Mouse (Mus musculus) testis, adult 2 months (tissue): Measurements from ENCODE around the gene Cyp26b1. TPM values are rescaled to one million over a fixed set of nuclear protein-coding genes. Genes with fewer than 3 reads are reported as not detected.
"Not testable (repeated sequence)": the region's sequence is repeated elsewhere in the genome, so short reads cannot be mapped to it uniquely, and the experiment has no call there.

Experiments used
- H3K27ac ChIP-seq: fragments of 200-500 bp; 2 replicates; pipeline ENCODE4 v1.5.1; 2012; ENCODE audit warnings: low read depth, low read length; ENCODE audit not compliant: control insufficient read depth, insufficient read depth
- H3K27me3 ChIP-seq: fragments of 200-500 bp; 2 replicates; pipeline ENCODE4 v1.6.1; 2012; ENCODE audit warnings: mild to moderate bottlenecking, low read length, moderate library complexity; ENCODE audit not compliant: control insufficient read depth, insufficient read depth
- H3K36me3 ChIP-seq: fragments of 200-500 bp; 2 replicates; pipeline ENCODE4 v1.6.1; 2012; ENCODE audit warnings: mild to moderate bottlenecking, low read length; ENCODE audit not compliant: control insufficient read depth, insufficient read depth
- H3K4me1 ChIP-seq: fragments of 200-500 bp; 2 replicates; pipeline ENCODE4 v1.6.1; 2012; ENCODE audit warnings: low read length; ENCODE audit not compliant: control insufficient read depth, insufficient read depth
- H3K4me3 ChIP-seq: fragments of 200-500 bp; 2 replicates; pipeline ENCODE4 v1.5.1; 2012; ENCODE audit warnings: low read depth, mild to moderate bottlenecking, low read length, moderate library complexity, mixed read lengths; ENCODE audit not compliant: control insufficient read depth
- CTCF ChIP-seq: fragments of 200-500 bp; IDR thresholded peaks from 2 replicates; pipeline ENCODE4 v1.5.1; 2012; ENCODE audit warnings: low read depth, mild to moderate bottlenecking, inconsistent platforms, low read length, moderate library complexity; ENCODE audit not compliant: control insufficient read depth, insufficient read depth, insufficient replicate concordance
- POLR2A ChIP-seq: fragments of 200-500 bp; IDR thresholded peaks from 2 replicates; pipeline ENCODE4 v1.6.1; 2012; ENCODE audit warnings: low read depth, mild to moderate bottlenecking, inconsistent platforms, low read length, moderate library complexity; ENCODE audit not compliant: control insufficient read depth
- polyA plus RNA-seq: library from polyadenylated mRNA; depleted of rRNA; stranded (reverse); fragments of >200 nt; gene quantifications from 2 replicates; pipeline ENCODE4 v1.2.3, GENCODE M21; 2012

Gene Cyp26b1
- polyA plus RNA-seq, 1 experiment = 14.0 TPM

DNA sequence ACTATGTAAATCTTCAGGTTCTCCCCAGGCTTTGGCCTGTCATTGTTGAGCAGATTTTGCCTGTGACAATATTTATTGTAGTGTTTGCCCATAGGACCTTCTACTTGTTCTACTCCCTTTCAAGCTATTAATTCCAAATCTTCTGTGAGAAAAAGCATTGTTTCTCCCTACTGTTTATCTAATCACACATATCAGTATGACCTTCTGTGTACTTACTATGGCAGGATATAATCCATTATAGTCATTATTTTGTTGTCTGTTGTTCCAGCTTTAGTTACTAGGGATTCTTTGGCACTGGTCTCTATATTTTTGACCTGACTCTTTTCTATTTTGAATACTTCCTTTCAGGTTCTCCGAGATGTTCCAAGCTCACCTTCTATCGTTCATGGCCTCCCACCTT is 32.7 kb upstream of the Cyp26b1 start:
- no peak for TF ChIP-seq CTCF
- no peak for TF ChIP-seq POLR2A
- Histone ChIP-seq H3K27me3 (no peaks in the 10 kb centered on the region), H3K4me3 (no peak overlapping the region), H3K36me3 (no peaks in the 10 kb centered on the region), H3K27ac (no peak overlapping the region), H3K4me1 (no peaks in the 10 kb centered on the region)

DNA sequence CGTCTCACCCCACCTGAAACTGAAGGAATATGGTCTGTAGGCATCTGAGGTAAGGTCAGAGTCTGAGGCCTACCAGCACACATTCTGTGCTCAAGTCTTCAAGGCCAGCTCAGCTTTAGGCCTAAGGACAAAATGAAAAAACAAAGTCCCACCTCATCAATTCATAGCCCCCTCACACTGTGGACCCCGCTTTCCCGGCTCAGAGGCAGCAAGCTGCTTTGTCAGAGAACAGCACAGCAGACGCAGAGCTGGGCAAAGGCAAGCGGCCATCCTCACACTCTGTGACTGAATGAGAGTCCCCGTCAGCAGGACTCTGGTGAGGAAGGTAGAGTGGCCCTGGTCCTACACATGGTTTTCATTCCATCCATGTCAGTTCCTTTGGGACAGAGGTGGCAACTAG is 25.5 kb upstream of the Cyp26b1 start:
- Histone ChIP-seq H3K27ac (no peak overlapping the region), H3K4me1 (no peaks in the 10 kb centered on the region), H3K4me3 (no peak overlapping the region), H3K36me3 (no peaks in the 10 kb centered on the region), H3K27me3 (no peaks in the 10 kb centered on the region)
- no peak for TF ChIP-seq POLR2A
- TF ChIP-seq CTCF = no peak

DNA sequence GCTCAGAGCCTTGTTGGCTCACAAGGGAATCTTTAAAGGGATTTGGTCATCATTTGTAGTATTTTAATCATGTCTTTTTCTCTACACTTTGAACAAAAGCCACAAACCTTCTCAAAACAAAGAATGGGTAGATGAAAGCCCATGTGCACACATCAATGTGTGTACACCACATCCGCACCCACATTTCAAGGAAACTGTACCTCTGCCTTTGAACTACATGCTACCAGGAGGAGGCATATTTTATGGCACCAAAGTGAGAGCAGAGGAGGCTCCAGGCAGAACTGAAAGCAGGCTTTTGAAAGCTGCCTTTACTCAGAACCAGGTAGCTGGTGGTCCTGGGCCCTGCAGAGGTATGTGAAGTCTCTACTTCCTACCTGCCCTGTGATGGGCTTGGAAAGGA is 23.3 kb upstream of the Cyp26b1 start:
- Histone ChIP-seq H3K27ac (no peak overlapping the region), H3K36me3 (no peaks in the 10 kb centered on the region), H3K4me3 (no peak overlapping the region), H3K4me1 (no peaks in the 10 kb centered on the region), H3K27me3 (no peaks in the 10 kb centered on the region)
- TF ChIP-seq POLR2A (no peak), CTCF (no peak)

DNA sequence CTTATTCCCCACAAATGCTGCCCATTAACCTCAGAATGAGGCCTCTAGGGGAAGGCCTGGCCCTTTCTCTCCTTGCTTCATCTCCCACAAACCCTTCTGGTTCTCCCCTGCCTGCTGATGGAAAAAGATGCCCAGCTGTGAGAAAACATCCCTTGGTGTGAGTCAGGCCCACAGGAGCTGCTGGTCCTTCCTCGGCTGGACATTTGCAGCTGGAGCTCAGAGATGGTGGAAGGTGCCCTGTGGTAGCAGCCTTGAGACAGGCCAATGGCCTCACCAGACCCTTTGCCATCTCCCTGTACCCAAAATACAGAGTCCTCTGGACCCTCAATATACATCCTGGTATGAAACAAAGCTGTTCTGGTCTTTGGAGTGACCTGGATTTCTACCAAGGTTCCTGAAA is 22.9 kb upstream of the Cyp26b1 start:
- Histone ChIP-seq H3K4me1 (no peaks in the 10 kb centered on the region), H3K36me3 (no peaks in the 10 kb centered on the region), H3K4me3 (no peak overlapping the region), H3K27me3 (no peaks in the 10 kb centered on the region), H3K27ac (no peak overlapping the region)
- TF ChIP-seq CTCF (no peak), POLR2A (no peak)

DNA sequence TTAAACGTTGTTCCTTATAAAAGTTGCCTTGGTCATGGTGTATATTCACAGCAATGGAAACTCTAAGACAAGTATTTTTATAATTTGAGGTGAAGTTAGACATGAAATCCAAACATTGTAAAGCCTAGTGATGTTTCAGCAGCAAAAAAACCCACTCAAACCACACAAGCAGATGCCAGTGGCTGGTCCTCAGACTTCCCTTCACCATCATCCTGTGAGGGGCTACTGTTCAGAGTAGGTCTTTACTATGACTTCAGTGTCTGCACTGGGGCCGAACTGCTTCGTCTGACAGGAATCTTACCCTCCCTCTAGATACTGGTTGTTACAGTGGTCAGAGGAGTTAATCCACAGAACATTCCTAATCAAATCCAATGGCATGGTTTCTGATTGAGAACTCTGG is 19.9 kb upstream of the Cyp26b1 start:
- TF ChIP-seq POLR2A = no peak
- no peak for TF ChIP-seq CTCF
- Histone ChIP-seq H3K27ac (no peak overlapping the region), H3K4me3 (no peak overlapping the region), H3K27me3 (no peaks in the 10 kb centered on the region), H3K36me3 (no peaks in the 10 kb centered on the region), H3K4me1 (no peaks in the 10 kb centered on the region)

DNA sequence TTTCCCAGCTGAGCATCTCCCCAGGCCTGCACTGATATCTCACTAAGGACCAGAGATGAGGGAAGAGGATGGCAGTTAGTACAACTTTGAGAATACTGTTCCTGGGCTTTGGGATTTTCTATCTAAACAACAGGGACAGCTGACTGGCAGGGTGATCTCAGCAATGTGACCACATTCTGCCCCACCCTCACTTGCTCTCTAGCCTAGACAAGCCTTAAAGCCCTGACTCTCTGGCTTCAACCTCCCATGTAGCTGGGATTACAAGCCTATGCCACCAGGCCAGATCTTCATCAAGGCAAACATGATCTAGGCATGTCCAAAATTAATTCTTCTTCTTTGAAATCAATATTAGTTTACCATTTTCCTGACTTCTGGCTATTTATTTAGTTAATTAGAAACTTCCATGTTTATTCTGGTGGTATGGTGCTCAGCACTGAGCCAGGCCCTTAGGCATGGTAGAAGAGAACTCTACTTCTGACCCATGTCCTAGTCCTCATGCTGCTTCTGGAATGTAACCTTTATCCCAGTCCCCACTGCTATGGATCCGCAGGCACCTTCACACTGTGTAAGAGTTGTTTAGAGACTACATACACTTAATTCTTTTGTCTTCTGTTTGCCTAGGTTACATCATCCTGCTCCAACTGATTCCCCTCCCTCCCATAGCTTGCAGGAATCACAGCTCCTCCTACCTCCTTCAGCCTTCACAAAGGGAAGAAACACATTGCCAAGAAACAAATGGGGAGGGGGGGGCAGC is 7.6 kb upstream of the Cyp26b1 start:
- H3K4me1 ChIP-seq = no peaks in the 10 kb centered on the region
- no peaks in the 10 kb centered on the region for H3K27me3 ChIP-seq
- no peaks in the 10 kb centered on the region for H3K36me3 ChIP-seq
- no peak for TF ChIP-seq POLR2A
- no peak for TF ChIP-seq CTCF
- no peak overlapping the region for H3K27ac ChIP-seq
- H3K4me3 ChIP-seq = no peak overlapping the region

DNA sequence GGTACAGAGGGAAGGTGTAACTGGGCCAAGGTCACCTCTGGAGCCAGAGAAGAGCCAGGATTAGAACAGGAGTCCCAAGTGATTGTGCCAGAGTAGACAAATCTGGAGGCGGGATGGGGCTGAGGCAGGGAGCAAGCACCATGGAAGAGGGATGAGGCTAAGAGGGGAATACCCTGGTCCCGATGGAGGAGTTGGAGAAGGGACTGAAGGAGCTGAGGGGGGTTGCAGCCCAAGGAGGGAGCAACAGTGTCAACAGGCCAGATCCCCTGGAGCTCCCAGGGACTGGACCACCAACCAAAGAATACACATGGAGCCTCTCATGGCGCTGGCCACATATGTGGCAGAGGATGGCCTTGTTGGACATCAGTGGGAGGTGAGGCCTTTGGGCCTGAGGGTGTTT is 5.6 kb upstream of the Cyp26b1 start:
- not testable (repeated sequence) for H3K4me3 ChIP-seq, H3K4me1 ChIP-seq, H3K27me3 ChIP-seq, H3K36me3 ChIP-seq, H3K27ac ChIP-seq

DNA sequence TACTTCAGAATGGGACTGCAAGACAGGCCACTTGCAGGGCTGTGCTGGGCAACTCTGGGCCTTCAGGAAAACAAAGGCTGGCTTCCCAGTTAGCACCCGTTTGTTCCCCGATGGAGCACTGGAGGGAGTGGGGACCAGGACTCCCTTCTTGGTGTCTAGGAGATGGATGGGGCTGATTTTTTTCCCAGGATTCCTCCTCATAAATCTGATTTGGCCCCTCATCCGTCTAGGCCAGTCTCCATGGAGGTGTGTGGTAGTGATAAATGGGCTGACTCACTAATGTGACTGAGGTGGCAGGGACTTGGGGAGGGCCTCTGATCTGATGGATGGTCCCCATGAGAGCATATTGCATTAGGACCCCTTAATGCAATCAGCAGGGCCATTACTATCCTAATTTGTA is 5.0 kb upstream of the Cyp26b1 start:
- no peaks in the 10 kb centered on the region for H3K27me3 ChIP-seq
- no peak for TF ChIP-seq POLR2A
- no peak for TF ChIP-seq CTCF
- no peak overlapping the region for H3K27ac ChIP-seq
- no peak overlapping the region for H3K4me3 ChIP-seq
- H3K36me3 ChIP-seq = no peaks in the 10 kb centered on the region
- no peaks in the 10 kb centered on the region for H3K4me1 ChIP-seq
